Mouse (Mus musculus) T-cell, adult 66 days (primary cell): Measurements from ENCODE around the gene Gsx2. TPM values are rescaled to one million over a fixed set of nuclear protein-coding genes. Genes with fewer than 3 reads are reported as not detected.

Experiments
- total RNA-seq, 2 experiments: library from RNA; stranded (reverse); gene quantifications; 3 replicates in 1 of 2; 4 replicates in 1 of 2; pipeline ENCODE4 v1.2.4; 2023

Gene Gsx2
- total RNA-seq, result not detected

DNA sequence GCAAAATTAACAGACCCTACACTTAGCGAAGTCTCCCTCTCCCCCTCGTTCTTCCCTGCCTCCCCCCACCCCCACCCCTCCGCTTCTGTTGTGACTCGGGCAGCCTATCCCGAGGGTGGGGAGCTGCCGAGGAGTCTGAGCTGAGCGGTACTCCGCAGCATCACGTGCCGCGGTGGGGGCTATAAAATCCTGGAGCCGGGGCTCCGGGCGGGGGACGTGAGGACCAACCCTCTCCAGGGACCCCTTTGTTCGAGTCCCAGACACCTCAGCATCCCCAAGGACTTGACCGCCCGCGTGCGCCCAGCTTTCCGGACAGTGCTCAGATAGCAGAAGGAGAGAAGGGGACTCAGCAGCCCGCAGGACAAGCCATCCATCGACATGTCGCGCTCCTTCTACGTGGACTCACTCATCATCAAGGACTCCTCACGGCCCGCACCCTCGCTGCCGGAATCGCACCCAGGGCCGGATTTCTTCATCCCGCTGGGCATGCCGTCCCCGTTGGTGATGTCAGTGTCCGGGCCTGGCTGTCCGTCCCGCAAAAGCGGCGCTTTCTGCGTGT, at the start of gene Gsx2:
TSS of gene Gsx2 (plus strand) at position 219 of the 559 bp plus-strand sequence.

DNA sequence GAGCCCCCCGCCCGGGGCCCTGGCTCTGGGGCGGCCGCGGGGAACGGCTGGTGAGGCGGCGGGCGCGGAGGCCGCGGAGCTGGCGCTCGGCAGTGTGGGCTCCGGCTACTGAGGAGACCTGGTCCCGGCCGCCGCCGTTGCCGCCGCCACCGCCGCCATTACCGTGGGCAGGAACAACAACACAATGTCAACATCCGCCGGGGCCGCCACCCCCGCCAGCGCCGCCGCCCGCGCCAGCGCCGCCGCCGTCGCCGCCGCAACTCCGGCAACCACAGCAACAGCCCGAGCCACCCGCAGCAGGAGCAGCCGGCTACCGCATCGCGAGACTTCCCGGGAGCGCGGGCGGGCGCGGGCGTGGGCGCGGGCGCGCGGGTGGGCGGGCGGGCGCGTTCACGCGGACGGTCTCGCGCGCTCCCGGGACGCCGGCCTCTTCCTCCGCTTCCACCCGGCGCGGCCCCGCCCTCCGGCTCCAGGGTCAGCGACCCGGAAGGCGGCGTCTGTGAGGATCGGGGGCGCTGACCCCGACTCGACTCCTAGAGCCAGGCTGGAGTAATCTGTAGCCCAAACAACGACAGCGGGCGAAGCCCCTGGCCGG, 31.0 kb upstream of the Gsx2 start, which contains the start of gene Chic2:
TSS of gene Chic2 (minus strand) at position 465 of the 595 bp plus-strand sequence.

Other genes with a start within 250 kb of the Gsx2 start
- 10 to 100 TPM; 55.9 to 65.0 TPM for gene Chic2, start 30.8 kb upstream of the Gsx2 start, total RNA-seq
- not detected for gene Pdgfra, start 76.7 kb downstream of the Gsx2 start, total RNA-seq